Mouse (Mus musculus) kidney, embryonic 14.5 days (tissue): Measurements from ENCODE around the gene Tnks1bp1. TPM values are rescaled to one million over a fixed set of nuclear protein-coding genes. Genes with fewer than 3 reads are reported as not detected.

ENCODE experiments used
- ATAC-seq: fragments of 200-750 bp; cut with Nextera tagmentation; 2 replicates; pipeline ENCODE4 v1.8.0; 2017; ENCODE audit warnings: moderate number of reproducible peaks, mild to moderate bottlenecking, moderate TSS enrichment, moderate library complexity; ENCODE audit not compliant: low FRiP score, low TSS enrichment
- H3K27ac ChIP-seq: fragments of 300-500 bp; sonication (generic); 2 replicates; pipeline ENCODE4 v1.5.1; 2014; ENCODE audit warnings: low read depth, mild to moderate bottlenecking, low read length, moderate library complexity, mixed read lengths
- H3K27me3 ChIP-seq: fragments of 300-500 bp; sonication (generic); 2 replicates; pipeline ENCODE4 v1.6.1; 2014; ENCODE audit warnings: mild to moderate bottlenecking, low read length; ENCODE audit not compliant: control insufficient read depth, insufficient read depth
- H3K36me3 ChIP-seq: fragments of 300-500 bp; sonication (generic); 2 replicates; pipeline ENCODE4 v1.6.1; 2014; ENCODE audit warnings: low read length, mixed read lengths; ENCODE audit not compliant: control insufficient read depth, insufficient read depth
- H3K4me1 ChIP-seq: fragments of 300-500 bp; sonication (generic); 2 replicates; pipeline ENCODE4 v1.6.1; 2014; ENCODE audit warnings: low read length, mixed read lengths; ENCODE audit not compliant: control insufficient read depth, insufficient read depth
- H3K4me2 ChIP-seq: fragments of 300-500 bp; sonication (generic); replicated peaks from 2 replicates; pipeline ENCODE4 v1.6.1; 2014; ENCODE audit warnings: low read depth, mild to moderate bottlenecking, low read length
- H3K4me3 ChIP-seq: fragments of 300-500 bp; sonication (generic); 2 replicates; pipeline ENCODE4 v1.5.1; 2014; ENCODE audit warnings: mild to moderate bottlenecking, low read length
- H3K9ac ChIP-seq: fragments of 300-500 bp; sonication (generic); 2 replicates; pipeline ENCODE4 v1.6.1; 2014; ENCODE audit warnings: low read depth, mild to moderate bottlenecking, low read length, moderate library complexity
- H3K9me3 ChIP-seq: fragments of 300-500 bp; sonication (generic); 2 replicates; pipeline ENCODE4 v1.6.1; 2016; ENCODE audit warnings: low read length; ENCODE audit not compliant: control insufficient read depth
- WGBS: fragments of 180-500 bp; shearing (Covaris S2); extraction: QIAGEN DNeasy Blood & Tissue Kit; methylation state at CpG from one replicate; pipeline ENCODE4 v1.1.7; 2014; 5-methylcytosine and 5-hydroxymethylcytosine counted together
- polyA plus RNA-seq: library from polyadenylated mRNA; unstranded; fragments of >200 nt; fragmentation: Nextera tagmentation; extraction: Ambion mirVana; gene quantifications from 2 replicates; pipeline ENCODE4 v1.2.1, GENCODE M21; 2014

Gene Tnks1bp1
- polyA plus RNA-seq, 1 experiment from 2014 or later: 8.1 TPM

DNA sequence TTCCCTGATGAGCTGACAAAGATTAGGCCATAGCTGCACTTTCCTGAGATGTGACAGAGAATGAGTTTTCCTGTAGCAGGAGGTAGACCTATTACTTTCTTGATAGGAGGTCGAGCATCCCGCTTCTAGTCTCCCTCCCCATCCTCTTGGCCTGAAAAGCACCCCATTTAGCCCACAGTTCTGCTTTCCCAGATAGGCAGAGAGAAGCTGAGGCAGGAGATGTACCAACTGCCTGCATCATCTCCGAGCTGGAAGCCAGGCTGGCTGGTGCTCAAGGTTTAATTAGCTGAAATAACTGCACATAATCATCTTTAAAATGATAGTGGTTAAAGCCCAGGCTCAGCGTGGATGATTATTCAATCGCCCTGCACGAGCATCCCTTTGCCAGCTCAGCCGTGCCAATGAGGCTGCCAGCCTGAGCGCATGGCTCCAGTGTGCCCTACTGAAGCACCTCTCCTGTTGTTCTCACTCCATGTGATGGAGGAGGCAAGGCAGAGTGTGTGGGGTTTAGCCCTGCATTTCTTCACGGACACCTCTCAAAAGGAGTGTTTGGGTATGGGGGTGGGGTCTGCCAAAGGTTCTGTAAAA is 62.6 kb downstream of the Tnks1bp1 start:
- no peaks in the 10 kb centered on the region for H3K4me1 ChIP-seq
- no peak overlapping the region for H3K9ac ChIP-seq
- H3K27me3 ChIP-seq: no peaks in the 10 kb centered on the region
- no peak for ATAC-seq
- 79% methylated on average over 9 of the region's 9 CpGs for WGBS
- H3K27ac ChIP-seq: no peak overlapping the region
- no peak overlapping the region for H3K4me2 ChIP-seq
- H3K4me3 ChIP-seq: no peak overlapping the region
- no peaks in the 10 kb centered on the region for H3K9me3 ChIP-seq
- H3K36me3 ChIP-seq: no peaks in the 10 kb centered on the region

Other genes starting within 250 kb of the Tnks1bp1 start
- gene Ube2l6, start 249.2 kb upstream of the Tnks1bp1 start, polyA plus RNA-seq: 25.3 and 29.0 TPM in 2 replicates
- 0.16 and 0.24 TPM in 2 replicates for gene Smtnl1, start 225.4 kb upstream of the Tnks1bp1 start, polyA plus RNA-seq
- 65.3 and 79.4 TPM in 2 replicates for gene Timm10, start 221.0 kb upstream of the Tnks1bp1 start, polyA plus RNA-seq
- 15.5 and 19.4 TPM in 2 replicates for gene Slc43a1, start 209.2 kb upstream of the Tnks1bp1 start, polyA plus RNA-seq
- gene Rtn4rl2, start 161.3 kb upstream of the Tnks1bp1 start, polyA plus RNA-seq: 1.6 and 2.1 TPM in 2 replicates
- gene Slc43a3, start 111.4 kb upstream of the Tnks1bp1 start, polyA plus RNA-seq: 41.1 and 53.7 TPM in 2 replicates
- gene Prg2, start 67.6 kb upstream of the Tnks1bp1 start, polyA plus RNA-seq: not detected in 2 replicates
- not detected in 2 replicates for gene Prg3, start 59.8 kb upstream of the Tnks1bp1 start, polyA plus RNA-seq
- 260 and 334 TPM in 2 replicates for gene Ssrp1, start 10.8 kb upstream of the Tnks1bp1 start, polyA plus RNA-seq
- 0.53 and 0.86 TPM in 2 replicates for gene P2rx3, start 10.6 kb upstream of the Tnks1bp1 start, polyA plus RNA-seq
- gene Aplnr, start 88.2 kb downstream of the Tnks1bp1 start, polyA plus RNA-seq: 54.0 and 67.7 TPM in 2 replicates
- 0.39 and 0.47 TPM in 2 replicates for gene Lrrc55, start 149.2 kb downstream of the Tnks1bp1 start, polyA plus RNA-seq